Mouse (Mus musculus) CH12.LX (cell line): ENCODE measurements at regions not wholly inside any gene's neighbourhood (a gene's known extent, or its start where the extent isn't known, plus 50 kb on each side); places are given as distances from the start of the nearest gene placed in this dataset.

Experiments
- CHD1 ChIP-seq: IDR thresholded peaks from 2 replicates; pipeline ENCODE4 v1.6.1; 2012; ENCODE audit warnings: low read depth, low read length, improper control_type of control experiment, inconsistent platforms
- CTCF ChIP-seq, 2 experiments: IDR thresholded peaks in 1 of 2; conservative IDR thresholded peaks in 1 of 2; 2 replicates each; pipeline ENCODE4 v1.5.1; 2011 to 2012; ENCODE audit warnings: low read depth in 2 of 2, low read length in 2 of 2, improper control_type of control experiment in 1 of 2, inconsistent platforms in 1 of 2, mild to moderate bottlenecking in 1 of 2, moderate library complexity in 1 of 2

GRCm38 (mm10) chr7:74647310-74647709 lies 92.7 kb upstream of the Slco3a1 start:
- TF ChIP-seq CTCF (conservative IDR thresholded peaks at IDR 0.05 in 1 of 2, IDR thresholded peaks at IDR 0.05 in 1 of 2; ENCODE audit: low read depth in 2 of 2, low read length in 2 of 2), result no peak
- TF ChIP-seq CHD1, result no peak
